Mouse (Mus musculus) left cerebral cortex, adult 2 months (tissue): ENCODE measurements at regions not wholly inside any gene's neighbourhood (a gene's known extent, or its start where the extent isn't known, plus 50 kb on each side); places are given as distances from the start of the nearest gene placed in this dataset.

Experiments
- DNase-seq, 2 experiments: peaks; one replicate each; pipeline ENCODE4 v3.0.0; 2021 to 2022; ENCODE audit warnings: low spot score in 2 of 2, mixed read lengths in 1 of 2; ENCODE audit errors: extremely low spot score in 1 of 2
- H3K27ac ChIP-seq: fragments of 200-600 bp; 2 replicates; pipeline ENCODE4 v1.8.1; 2022
- H3K4me3 ChIP-seq: fragments of 200-600 bp; 2 replicates; pipeline ENCODE4 v1.8.1; 2022
- CTCF ChIP-seq: fragments of 200-600 bp; IDR thresholded peaks from 2 replicates; pipeline ENCODE4 v1.8.1; 2022; ENCODE audit warnings: antibody characterized with exemption, mild to moderate bottlenecking, moderate library complexity
- intact Hi-C: fragments of 180-260 bp; cut with DNase I; formaldehyde crosslinking; loops from one replicate; pipeline ENCODE4 v1.15.1; 2025

GRCm38 (mm10) chr6:19214700-19215099, 348.6 kb downstream of the Ankrd7 start:
- no peak for TF ChIP-seq CTCF
- Histone ChIP-seq H3K4me3 (no peak overlapping the region), H3K27ac (no peak overlapping the region)
- intact Hi-C loops = no loop called here
- DNase-seq = no peak

DNA sequence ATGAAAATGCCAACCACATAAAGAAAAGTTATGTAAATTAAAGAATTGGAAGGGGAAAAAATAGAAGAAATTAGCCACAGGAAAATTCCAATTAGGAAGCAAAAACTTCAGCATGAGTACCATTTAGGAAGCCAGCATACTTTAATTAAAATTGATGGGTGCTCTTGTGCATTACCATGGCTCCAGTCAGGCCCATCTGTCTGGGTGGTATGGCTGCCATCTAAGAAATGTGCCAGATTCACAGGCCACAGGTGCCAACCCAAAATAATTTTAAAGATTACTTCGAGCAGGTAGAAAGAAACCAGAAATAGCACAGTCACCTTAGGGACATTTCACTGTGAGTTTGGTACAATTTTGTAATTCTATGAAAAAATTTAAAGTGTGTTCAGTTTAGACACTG, 349.0 kb downstream of the Ankrd7 start:
- DNase-seq = no peak
- no peak overlapping the region for H3K27ac ChIP-seq
- intact Hi-C loops = no loop called here
- no peak overlapping the region for H3K4me3 ChIP-seq
- no peak for TF ChIP-seq CTCF

DNA sequence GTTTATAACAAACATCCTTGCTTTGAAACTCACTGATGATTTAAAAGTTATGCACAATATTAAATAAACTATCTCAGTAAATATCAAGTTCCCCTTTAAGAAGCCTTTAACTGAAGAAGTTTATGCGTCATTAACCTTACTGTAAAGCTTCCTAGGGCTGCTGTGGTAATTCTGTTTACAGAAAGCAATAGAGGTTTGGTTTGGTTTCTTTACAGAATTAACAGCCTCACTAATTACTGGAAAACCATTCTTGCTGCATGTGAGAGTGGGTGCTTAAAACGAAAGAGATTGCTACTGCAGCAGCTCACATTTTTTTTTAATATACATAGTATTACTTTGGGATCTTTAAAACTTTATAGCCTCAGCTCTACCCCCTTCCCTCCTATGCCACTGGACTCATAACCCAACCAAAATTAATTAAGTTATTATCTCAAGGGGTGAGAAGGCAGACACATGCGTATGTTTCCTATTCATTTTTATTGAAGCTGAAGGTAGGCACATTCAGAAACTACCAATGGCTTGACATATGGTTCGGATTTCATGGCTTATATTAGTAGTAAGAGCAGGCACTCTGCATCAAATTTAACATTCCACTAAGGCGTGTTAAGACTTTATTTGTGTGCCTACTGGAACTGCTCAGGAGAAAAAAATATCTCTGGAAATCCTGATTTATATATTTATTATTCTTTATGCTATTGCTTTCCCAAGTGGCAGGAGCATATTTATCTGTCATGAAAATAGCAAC, 398.1 kb downstream of the Ankrd7 start:
- DNase-seq = no peak
- Histone ChIP-seq H3K4me3 (no peak overlapping the region), H3K27ac (no peak overlapping the region)
- intact Hi-C loops = no loop called here
- no peak for TF ChIP-seq CTCF

GRCm38 (mm10) chr6:19273207-19273606, 407.1 kb downstream of the Ankrd7 start:
- no peak for DNase-seq
- Histone ChIP-seq H3K27ac (no peak overlapping the region), H3K4me3 (no peak overlapping the region)
- intact Hi-C loops = no loop called here
- no peak for TF ChIP-seq CTCF

DNA sequence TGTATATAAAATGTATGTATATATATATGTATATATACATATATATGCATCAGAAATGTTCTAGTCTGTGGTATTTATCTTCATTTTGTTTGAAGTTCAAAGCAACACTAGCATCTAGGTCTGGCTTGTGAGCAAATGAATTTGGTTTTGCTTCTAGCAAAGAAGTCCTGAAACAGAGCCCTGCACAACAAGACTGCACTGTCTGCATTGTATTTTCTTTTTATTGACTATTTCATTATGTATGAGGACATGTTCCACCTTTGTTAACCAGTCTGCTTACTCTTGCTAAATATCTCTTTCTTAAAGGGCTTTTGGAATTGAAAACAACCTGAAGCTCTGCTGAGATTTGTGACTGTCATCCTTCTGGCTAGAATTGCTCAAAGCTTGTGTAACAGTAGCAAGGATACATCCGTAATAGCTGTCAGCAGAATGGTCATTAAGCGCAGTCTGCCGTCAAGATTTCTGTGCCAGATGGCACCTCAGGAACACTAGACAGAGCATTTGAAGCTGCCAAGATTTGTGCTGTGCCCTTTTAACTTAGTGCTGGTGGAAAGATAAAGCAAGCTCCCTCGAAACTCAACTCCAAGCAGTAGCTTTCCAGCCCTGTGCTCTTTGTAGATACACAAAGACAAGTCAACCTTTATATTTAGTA, 416.7 kb downstream of the Ankrd7 start:
- Histone ChIP-seq H3K4me3 (no peak overlapping the region), H3K27ac (no peak overlapping the region)
- no peak for TF ChIP-seq CTCF
- peak; percentile 12 to 19 for DNase-seq
- intact Hi-C loops = no loop called here

DNA sequence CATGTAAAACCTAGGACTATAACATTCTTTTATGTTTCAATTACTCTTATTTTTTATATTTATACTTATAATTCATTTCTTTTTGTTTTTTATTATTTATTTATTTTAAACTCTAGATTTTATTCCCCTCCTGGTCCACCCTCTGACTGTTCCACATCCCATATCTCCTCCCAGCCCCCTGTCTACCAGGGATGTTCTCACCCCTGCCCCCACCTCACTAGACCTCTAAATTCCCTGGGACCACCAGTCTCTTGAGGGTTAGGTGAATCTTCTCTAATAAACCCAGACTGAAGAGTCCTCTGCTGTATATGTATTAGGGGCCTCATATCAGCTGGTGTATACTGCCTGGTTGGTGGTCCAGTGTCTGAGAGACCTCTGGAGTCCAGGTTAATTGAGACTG, 466.5 kb downstream of the Ankrd7 start:
- intact Hi-C loops = no loop called here
- Histone ChIP-seq H3K27ac (no peak overlapping the region), H3K4me3 (no peak overlapping the region)
- no peak for TF ChIP-seq CTCF
- no peak for DNase-seq

DNA sequence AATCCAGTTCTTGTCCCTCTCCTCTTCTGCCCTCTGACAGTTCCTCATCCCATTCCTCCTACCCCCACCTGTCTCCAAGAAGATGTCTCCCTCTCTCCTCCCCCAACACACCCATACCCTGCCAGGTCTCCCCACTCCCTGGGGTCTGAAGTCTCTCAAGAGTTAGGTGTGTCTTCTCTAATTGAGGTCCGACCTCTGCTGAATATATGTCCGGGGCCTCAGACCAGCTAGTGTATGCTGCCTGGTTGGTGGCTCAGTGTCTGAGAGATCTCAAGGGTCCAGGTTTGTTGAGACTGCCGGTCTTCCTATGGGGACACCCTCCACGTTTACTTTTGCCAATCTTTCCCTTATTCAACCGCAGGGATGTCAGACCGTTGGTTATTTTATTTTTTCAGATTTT, 469.5 kb downstream of the Ankrd7 start:
- TF ChIP-seq CTCF = no peak
- Histone ChIP-seq H3K4me3 (no peak overlapping the region), H3K27ac (no peak overlapping the region)
- intact Hi-C loops = no loop called here
- DNase-seq = no peak

DNA sequence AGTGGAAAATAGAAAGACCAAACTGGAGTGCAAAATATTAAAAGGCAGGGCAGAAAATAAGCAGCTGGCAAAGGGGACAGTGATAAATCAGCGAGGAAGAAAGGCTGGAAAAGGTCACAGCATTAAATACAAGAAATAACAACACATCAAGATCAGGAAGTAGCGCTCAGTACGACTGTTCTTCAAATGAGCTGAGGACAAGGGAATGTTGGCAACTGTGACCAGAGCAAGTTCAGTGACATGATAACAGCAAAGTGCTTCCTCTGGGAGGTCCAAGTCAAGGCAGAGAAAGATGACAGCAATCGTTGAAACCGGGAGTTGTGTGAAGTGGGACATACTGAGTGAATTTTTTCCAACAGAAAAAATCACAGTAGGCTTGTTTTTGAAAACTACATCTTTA, 472.4 kb downstream of the Ankrd7 start:
- no peak for TF ChIP-seq CTCF
- intact Hi-C loops = no loop called here
- Histone ChIP-seq H3K4me3 (no peak overlapping the region), H3K27ac (no peak overlapping the region)
- DNase-seq = no peak
